ENCODE assay signal across 10 mouse cellular contexts in the genomic region with DNA sequence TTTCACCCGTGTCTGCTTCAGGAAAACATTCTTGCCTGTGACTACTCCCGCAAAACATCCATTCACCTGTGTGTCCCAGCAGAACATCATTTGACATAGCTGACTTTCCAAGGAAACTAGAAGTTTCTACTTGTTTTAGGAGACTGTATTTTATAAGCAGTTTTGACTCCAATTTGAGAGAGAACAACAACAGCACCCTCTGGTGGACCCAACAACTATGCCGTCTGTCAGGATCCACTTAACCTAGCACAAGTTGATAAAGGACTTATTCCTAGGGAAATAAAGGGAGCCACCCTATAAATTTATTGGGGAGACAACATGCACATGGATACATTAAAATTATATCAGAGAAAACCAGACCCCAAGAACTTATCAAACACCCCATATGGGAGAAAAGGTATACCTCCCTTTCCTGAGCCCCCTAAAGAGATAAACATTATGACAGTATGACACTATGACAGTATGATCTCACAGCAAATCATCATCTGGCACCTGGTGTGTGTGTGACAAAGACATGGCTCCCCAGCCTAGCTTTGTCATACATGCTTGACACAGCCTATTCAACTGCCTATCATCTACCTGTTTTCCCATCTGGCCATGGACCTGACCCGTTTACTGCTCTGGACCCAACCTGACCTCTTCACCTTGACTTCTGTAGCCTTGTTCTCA. TPM values are rescaled to one million over a fixed set of nuclear protein-coding genes. Genes with fewer than 3 reads are reported as not detected.
DNase-seq lines count a peak whose midpoint lies in the region; ATAC-seq and TF ChIP-seq lines count a peak whose summit lies in the region.
"Had no signal": no experiment of that assay in that cellular context is flagged by ENCODE, and none has a peak within 500 bp of the region (broad histone marks: within the 10 kb centered on the region; RNA-seq: fewer than 3 reads in every experiment).

No protein-coding gene starts in this region.

- H3K4me1 ChIP-seq in forebrain, postnatal 0 days (ENCODE audit: insufficient read depth), result no peaks in the 10 kb centered on the region
- no peaks in the 10 kb centered on the region for H3K4me1 ChIP-seq in forebrain, embryonic 14.5 days (ENCODE audit: control insufficient read depth, insufficient read depth, low read length)
- no peaks in the 10 kb centered on the region for H3K4me1 ChIP-seq in hindbrain, embryonic 11.5 days (replicated peaks; ENCODE audit: control insufficient read depth, insufficient read depth, low read length)
- H3K4me1 ChIP-seq in intestine, embryonic 15.5 days (replicated peaks), result no peaks in the 10 kb centered on the region

- H3K27me3 ChIP-seq in forebrain, postnatal 0 days (ENCODE audit: insufficient read depth, low read length), result no peaks in the 10 kb centered on the region
- no peaks in the 10 kb centered on the region for H3K27me3 ChIP-seq in forebrain, embryonic 14.5 days (replicated peaks; ENCODE audit: control insufficient read depth, insufficient read depth, low read length)
- H3K27me3 ChIP-seq in hindbrain, embryonic 11.5 days (ENCODE audit: control insufficient read depth, insufficient read depth, low read length), result no peaks in the 10 kb centered on the region
- no peaks in the 10 kb centered on the region for H3K27me3 ChIP-seq in intestine, embryonic 15.5 days (replicated peaks)

- TF ChIP-seq CTCF in forebrain, postnatal 0 days (IDR thresholded peaks at IDR 0.05; ENCODE audit: low read depth), result peak; percentile 22; the same call in 1 of the 2 replicates

- no peaks in the 10 kb centered on the region for H3K9me3 ChIP-seq in forebrain, postnatal 0 days (ENCODE audit: low read length)
- no peaks in the 10 kb centered on the region for H3K9me3 ChIP-seq in forebrain, embryonic 14.5 days (replicated peaks; ENCODE audit: control insufficient read depth, low read length)
- no peaks in the 10 kb centered on the region for H3K9me3 ChIP-seq in hindbrain, embryonic 11.5 days (ENCODE audit: control insufficient read depth, low read length)
- H3K9me3 ChIP-seq in intestine, embryonic 15.5 days, result no peaks in the 10 kb centered on the region
- H3K9me3 ChIP-seq: G1E had no signal

- H3K4me3 ChIP-seq in forebrain, postnatal 0 days (ENCODE audit: low read depth, low read length), result no peak overlapping the region
- no peak overlapping the region for H3K4me3 ChIP-seq in forebrain, embryonic 14.5 days (ENCODE audit: low read depth, low read length)
- H3K4me3 ChIP-seq in hindbrain, embryonic 11.5 days (ENCODE audit: low read depth, low read length), result no peak overlapping the region
- no peak overlapping the region for H3K4me3 ChIP-seq in intestine, embryonic 15.5 days (replicated peaks)

- H3K9ac ChIP-seq in forebrain, postnatal 0 days, result no peak overlapping the region
- no peak overlapping the region for H3K9ac ChIP-seq in forebrain, embryonic 14.5 days (ENCODE audit: low read length)
- no peak overlapping the region for H3K9ac ChIP-seq in hindbrain, embryonic 11.5 days (ENCODE audit: low read depth, low read length)
- no peak overlapping the region for H3K9ac ChIP-seq in intestine, embryonic 15.5 days

- 91% methylated on average over 4 of the region's 4 CpGs for WGBS in forebrain, postnatal 0 days
- 86% methylated on average over 4 of the region's 4 CpGs for WGBS in forebrain, embryonic 14.5 days
- 85% methylated on average over 4 of the region's 4 CpGs for WGBS in hindbrain, embryonic 11.5 days
- WGBS in intestine, embryonic 15.5 days, result 87% methylated on average over 4 of the region's 4 CpGs

- DNase-seq in forebrain, postnatal 0 days, result no peak
- DNase-seq in forebrain, embryonic 14.5 days (ENCODE audit: low spot score), result no peak
- DNase-seq in right cerebral cortex, adult 18-20 months, result peak; percentile 40
- no peak for DNase-seq in right cerebral cortex, postnatal 36 days (ENCODE audit: low spot score in 2 of 2)
- peak; percentile 24 to 62 for DNase-seq in kidney, adult 8-10 months
- no peak for DNase-seq in hindbrain, embryonic 11.5 days (ENCODE audit: low spot score)

- H3K4me2 ChIP-seq in forebrain, postnatal 0 days (ENCODE audit: low read depth), result no peak overlapping the region
- no peak overlapping the region for H3K4me2 ChIP-seq in forebrain, embryonic 14.5 days (ENCODE audit: low read length)
- H3K4me2 ChIP-seq in hindbrain, embryonic 11.5 days (replicated peaks; ENCODE audit: low read depth, low read length), result no peak overlapping the region
- H3K4me2 ChIP-seq in intestine, embryonic 15.5 days (replicated peaks), result no peak overlapping the region

- ATAC-seq in forebrain, postnatal 0 days, result no peak
- ATAC-seq in forebrain, embryonic 14.5 days, result no peak
- peak; percentile 50 for ATAC-seq in megakaryocyte progenitor cell, adult 5-6 weeks (replicated peaks; ENCODE audit: poor library complexity)
- no peak for ATAC-seq in hindbrain, embryonic 11.5 days (ENCODE audit: low FRiP score)
- ATAC-seq in intestine, embryonic 15.5 days, result no peak

- no peak overlapping the region for H3K27ac ChIP-seq in forebrain, postnatal 0 days (ENCODE audit: low read depth, low read length)
- H3K27ac ChIP-seq in forebrain, embryonic 14.5 days (ENCODE audit: low read depth, low read length), result no peak overlapping the region
- H3K27ac ChIP-seq in hindbrain, embryonic 11.5 days (ENCODE audit: low read depth, low read length), result no peak overlapping the region
- no peak overlapping the region for H3K27ac ChIP-seq in intestine, embryonic 15.5 days

- no peaks in the 10 kb centered on the region for H3K36me3 ChIP-seq in forebrain, postnatal 0 days (ENCODE audit: insufficient read depth)
- no peaks in the 10 kb centered on the region for H3K36me3 ChIP-seq in forebrain, embryonic 14.5 days (ENCODE audit: control insufficient read depth, insufficient read depth, low read length)
- no peaks in the 10 kb centered on the region for H3K36me3 ChIP-seq in hindbrain, embryonic 11.5 days (ENCODE audit: control insufficient read depth, insufficient read depth, low read length)
- H3K36me3 ChIP-seq in intestine, embryonic 15.5 days, result no peaks in the 10 kb centered on the region
- H3K36me3 ChIP-seq: G1E had no signal

RNA-seq across cellular contexts. Expression of a gene that starts 31.9 kb away (rescaled TPM):
- total RNA-seq in forebrain, postnatal 0 days (2014; rRNA removed), result 3.2 and 5.0 TPM in 2 replicates
- 1.3 and 2.0 TPM in 2 replicates for polyA plus RNA-seq in forebrain, postnatal 0 days (2015; fragmentation: Nextera tagmentation; extraction: Ambion mirVana)
- 2.4 and 2.9 TPM in 2 replicates for polyA plus RNA-seq in forebrain, embryonic 14.5 days (2014; fragmentation: Nextera tagmentation; extraction: Ambion mirVana)
- total RNA-seq in megakaryocyte progenitor cell, adult 5-6 weeks (2015), result 9.3 and 11.2 TPM in 2 replicates
- 2.2 and 2.9 TPM in 2 replicates for total RNA-seq in megakaryocyte progenitor cell, adult 5-6 weeks (2017)
- 7.6 and 10.4 TPM in 2 replicates for polyA plus RNA-seq in hindbrain, embryonic 11.5 days (2014; fragmentation: Nextera tagmentation; extraction: Ambion mirVana)
- 15.6 and 15.8 TPM in 2 replicates for polyA plus RNA-seq in intestine, embryonic 15.5 days (2015; fragmentation: Nextera tagmentation; extraction: Ambion mirVana)
- polyA plus RNA-seq: G1E had no signal

RNA-seq across cellular contexts. Expression of a gene that starts 56.2 kb away (rescaled TPM):
- total RNA-seq in forebrain, postnatal 0 days (2014; rRNA removed), result not detected in 2 replicates
- polyA plus RNA-seq in forebrain, postnatal 0 days (2015; fragmentation: Nextera tagmentation; extraction: Ambion mirVana), result not detected in 2 replicates
- not detected in 2 replicates for polyA plus RNA-seq in forebrain, embryonic 14.5 days (2014; fragmentation: Nextera tagmentation; extraction: Ambion mirVana)
- total RNA-seq in megakaryocyte progenitor cell, adult 5-6 weeks (2015), result not detected in 2 replicates
- total RNA-seq in megakaryocyte progenitor cell, adult 5-6 weeks (2017), result not detected in 2 replicates
- polyA plus RNA-seq in hindbrain, embryonic 11.5 days (2014; fragmentation: Nextera tagmentation; extraction: Ambion mirVana), result not detected in 2 replicates
- 0.21 and 0.44 TPM in 2 replicates for polyA plus RNA-seq in intestine, embryonic 15.5 days (2015; fragmentation: Nextera tagmentation; extraction: Ambion mirVana)
- total RNA-seq: G1E; left cerebral cortex, postnatal 10 days had no signal
- polyA plus RNA-seq: G1E had no signal

Comparison
In these comparisons a context has a peak if more than half of its experiments do, and no peak if none do; other contexts are left out.
1. DNase-seq: peak in right cerebral cortex, adult 18-20 months (single experiment) and kidney, adult 8-10 months (2 of 2); none in forebrain, postnatal 0 days (single experiment), forebrain, embryonic 14.5 days (single experiment), right cerebral cortex, postnatal 36 days (0 of 2) and hindbrain, embryonic 11.5 days (single experiment).